Mouse (Mus musculus): ENCODE measurements around the gene Wdr20rt. TPM values are rescaled to one million over a fixed set of nuclear protein-coding genes. Genes with fewer than 3 reads are reported as not detected.

The Wdr20rt gene
- total RNA-seq, 4 experiments from 2014 or later = 0.15 to 0.17 TPM; not detected in 2

Other genes starting within 250 kb of the Wdr20rt start
- gene Prpf39, start 189.2 kb upstream of the Wdr20rt start, total RNA-seq (2022) = 10 to 100 TPM; 23.6 to 70.7 (median 44.5) TPM
- 100 to 1,000 TPM in 3 of 4 experiments, 10 to 100 TPM in 1; 100.0 to 144 (median 129) TPM for gene Fkbp3, start 151.5 kb upstream of the Wdr20rt start, total RNA-seq (2022)
- 10 to 100 TPM; 11.2 to 13.3 (median 11.9) TPM for gene Fancm, start 149.9 kb upstream of the Wdr20rt start, total RNA-seq (2022)
- 1 to 10 TPM in 1 of 4 experiments, under 1 TPM in 3; 0.51 to 1.0 (median 0.79) TPM for gene Mis18bp1, start 52.9 kb upstream of the Wdr20rt start, total RNA-seq (2022)

Measured in adrenal gland, adult 8-10 months (tissue).